Mouse (Mus musculus) spleen, postnatal 4 days (tissue): ENCODE measurements around the gene S100a16.

Experiments
- DNase-seq, 2 experiments: peaks; one replicate each; pipeline ENCODE4 v3.0.0; 2022; ENCODE audit warnings: low spot score in 2 of 2

The S100a16 gene

GRCm38 (mm10) chr3:90537141-90537904, at the start of gene S100a16:
Gene S100a16 (plus strand): TSS chr3:90537254.
- DNase-seq = no peak

- no peak for DNase-seq
Measured at GRCm38 (mm10) chr3:90488576-90488975, 48.5 kb upstream of the S100a16 start.

- peak; percentile 96 to 98 for DNase-seq
Measured at GRCm38 (mm10) chr3:90490696-90491256, 46.3 kb upstream of the S100a16 start, which contains the start of gene Snapin. Gene Snapin (minus strand): TSS chr3:90491033.

GRCm38 (mm10) chr3:90491350-90491749, 45.7 kb upstream of the S100a16 start:
- peak in 1 of 2 experiments; percentile 56 for DNase-seq

- no peak for DNase-seq
Measured at GRCm38 (mm10) chr3:90493831-90494540, 43.1 kb upstream of the S100a16 start.

GRCm38 (mm10) chr3:90495850-90496525, 41.1 kb upstream of the S100a16 start:
- no peak for DNase-seq

GRCm38 (mm10) chr3:90497597-90497996, 39.5 kb upstream of the S100a16 start:
- no peak for DNase-seq

GRCm38 (mm10) chr3:90503444-90503843, 33.6 kb upstream of the S100a16 start:
- no peak for DNase-seq

- no peak for DNase-seq
Measured at GRCm38 (mm10) chr3:90505216-90505615, 31.8 kb upstream of the S100a16 start.

- DNase-seq = no peak
Measured at GRCm38 (mm10) chr3:90506362-90506761, 30.7 kb upstream of the S100a16 start.

GRCm38 (mm10) chr3:90508287-90508949, 28.6 kb upstream of the S100a16 start:
- no peak for DNase-seq

GRCm38 (mm10) chr3:90508950-90509746, 27.9 kb upstream of the S100a16 start, which contains the start of gene Chtop:
Gene Chtop (minus strand): TSS chr3:90509498.
- peak; percentile 100 for DNase-seq

- DNase-seq = no peak
Measured at GRCm38 (mm10) chr3:90509747-90510123, 27.3 kb upstream of the S100a16 start.

- no peak for DNase-seq
Measured at GRCm38 (mm10) chr3:90512276-90512675, 24.8 kb upstream of the S100a16 start.

- DNase-seq = peak in 1 of 2 experiments; percentile 51
Measured at GRCm38 (mm10) chr3:90512948-90513642, 24.0 kb upstream of the S100a16 start.

- peak; percentile 48 to 76 for DNase-seq
Measured at GRCm38 (mm10) chr3:90513796-90514590, 23.1 kb upstream of the S100a16 start, which contains the start of the genes S100a1 and S100a13. Gene S100a1 (minus strand): TSS chr3:90514392. Gene S100a13 (plus strand): TSS chr3:90514435.

- peak; percentile 60 to 83 for DNase-seq
Measured at GRCm38 (mm10) chr3:90514691-90515090, 22.4 kb upstream of the S100a16 start.

GRCm38 (mm10) chr3:90515242-90515641, 21.8 kb upstream of the S100a16 start:
- peak in 1 of 2 experiments; percentile 63 for DNase-seq

GRCm38 (mm10) chr3:90515789-90516188, 21.3 kb upstream of the S100a16 start:
- peak in 1 of 2 experiments; percentile 51 for DNase-seq
